Mouse (Mus musculus) brain, embryonic 14.5 days (tissue): Measurements from ENCODE around the gene Rhpn2.

ENCODE experiments used
- CTCF ChIP-seq: fragments of 200-500 bp; IDR thresholded peaks from 2 replicates; pipeline ENCODE4 v1.5.1; 2012; ENCODE audit warnings: inconsistent platforms, mild to moderate bottlenecking, moderate library complexity, borderline replicate concordance; ENCODE audit not compliant: insufficient read depth, insufficient read length; ENCODE audit errors: extremely low read depth
- POLR2A ChIP-seq: fragments of 200-500 bp; IDR thresholded peaks from 2 replicates; pipeline ENCODE4 v1.6.1; 2012; ENCODE audit warnings: mild to moderate bottlenecking, inconsistent platforms, borderline replicate concordance; ENCODE audit not compliant: poor library complexity, insufficient read depth, insufficient read length, severe bottlenecking; ENCODE audit errors: extremely low read depth

DNA sequence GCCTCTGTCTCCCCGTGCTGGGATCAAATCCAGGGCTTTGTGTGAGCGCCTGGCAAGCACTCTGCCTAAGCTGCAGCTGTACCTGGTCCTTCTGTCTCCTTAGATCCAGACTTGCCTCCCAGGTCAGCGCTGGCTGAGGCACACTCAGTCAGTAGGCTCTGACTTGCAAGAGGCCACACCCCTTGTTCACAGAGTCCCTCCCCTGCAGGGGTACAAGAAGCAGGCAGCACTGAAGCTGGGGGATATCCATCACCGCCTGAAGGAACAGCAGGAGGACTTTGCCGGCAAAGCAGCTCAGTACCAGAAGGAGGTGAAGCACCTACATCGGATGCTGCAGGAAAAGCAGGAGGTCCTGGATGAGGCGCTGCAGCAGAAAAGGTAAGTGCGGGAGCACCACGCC is 101.3 kb downstream of the Rhpn2 start:
- TF ChIP-seq POLR2A (no peak), CTCF (no peak)
